Mouse (Mus musculus): Measurements from ENCODE around the gene Mosmo. TPM values are rescaled to one million over a fixed set of nuclear protein-coding genes. Genes with fewer than 3 reads are reported as not detected.

Gene Mosmo
- polyA plus RNA-seq, 1 experiment from 2014 or later, result 11.2 TPM

DNA sequence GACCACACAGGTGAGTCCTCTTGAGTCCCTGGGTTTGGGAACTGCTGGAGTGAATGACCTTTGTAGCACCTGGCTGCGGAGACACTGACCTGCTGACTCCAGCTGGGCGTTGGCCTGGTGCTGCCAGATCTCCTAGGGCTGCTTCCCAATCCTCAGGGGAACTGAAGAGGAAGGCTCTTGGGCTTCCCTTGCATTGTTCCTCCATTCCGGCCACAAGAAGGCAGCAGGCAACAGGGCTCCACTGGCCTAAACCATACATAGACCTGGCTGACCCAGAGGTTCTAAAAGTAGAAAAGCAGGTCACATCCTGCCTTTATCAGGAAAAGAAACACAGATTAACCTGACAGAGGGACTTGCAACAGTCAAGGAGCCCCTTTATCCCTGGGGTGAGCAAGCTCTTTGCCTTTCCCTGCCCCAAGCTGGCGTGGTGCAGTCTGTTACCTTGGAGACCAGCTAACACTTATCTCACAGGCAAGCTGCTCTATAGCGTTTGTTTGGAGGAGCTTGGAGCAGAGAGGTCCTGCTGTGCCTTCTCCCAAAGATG, 62.2 kb downstream of the Mosmo start:
- H3K27ac ChIP-seq (replicated peaks), result no peak overlapping the region
- no peak for ATAC-seq (ENCODE audit: low FRiP score)

DNA sequence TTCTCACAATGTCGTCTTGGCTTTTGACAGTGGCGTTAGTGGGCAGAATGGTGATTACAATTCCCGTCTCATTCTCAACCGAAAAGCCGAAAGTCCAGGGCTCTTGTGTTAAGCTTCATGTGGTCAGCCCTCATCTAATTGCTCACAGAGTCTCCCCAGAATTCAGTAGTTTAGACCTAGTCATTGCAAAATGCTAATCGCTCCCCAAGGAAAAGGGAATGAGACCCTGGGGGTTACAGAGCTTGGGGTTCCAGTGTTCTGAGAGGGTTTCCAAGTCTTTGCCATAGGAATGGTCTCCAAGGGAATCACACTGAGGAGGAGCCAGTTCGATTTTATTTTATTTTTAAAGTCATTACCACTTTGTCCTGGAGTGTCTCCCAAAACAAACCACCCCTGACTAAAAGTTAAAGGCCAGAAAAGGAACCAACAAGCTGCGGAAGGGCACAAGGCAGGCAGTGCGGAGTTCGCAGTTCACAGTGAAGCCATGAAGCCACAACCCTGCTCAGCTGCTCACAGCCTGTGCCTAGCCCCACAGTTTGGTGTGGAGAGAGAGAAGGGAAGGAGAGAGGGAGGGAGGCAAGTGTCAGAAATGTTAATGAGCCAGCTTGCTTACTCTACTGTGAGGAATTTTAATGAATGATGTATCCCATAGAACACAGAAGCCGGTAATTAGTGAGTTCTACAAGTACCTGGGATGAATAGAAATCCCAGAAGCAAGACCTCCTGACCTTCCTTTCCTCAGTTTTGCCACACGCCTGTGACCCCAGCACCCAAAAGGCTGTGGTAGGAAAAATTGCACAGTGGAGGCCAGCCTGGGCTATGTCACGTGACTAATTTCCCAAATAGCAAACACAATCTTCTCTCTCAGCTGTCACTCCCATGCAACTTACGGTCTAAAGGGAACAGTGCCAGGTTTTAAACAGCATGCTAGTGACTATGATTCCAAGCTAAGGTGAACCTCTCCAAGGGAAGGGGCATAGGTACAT, 66.2 kb downstream of the Mosmo start:
- WGBS, result 78% methylated on average over 14 of the region's 14 CpGs
- ATAC-seq (ENCODE audit: low FRiP score), result no peak
- Histone ChIP-seq H3K4me2 (no peak overlapping the region), H3K9ac (replicated peaks) (no peak overlapping the region), H3K4me3 (replicated peaks) (no peak overlapping the region), H3K4me1 (peaks cover 5% of the 10 kb centered on the region; the same call in 1 of the 2 replicates), H3K27me3 (replicated peaks) (no peaks in the 10 kb centered on the region), H3K36me3 (no peaks in the 10 kb centered on the region), H3K9me3 (replicated peaks) (no peaks in the 10 kb centered on the region), H3K27ac (replicated peaks) (no peak overlapping the region)

More for the DNA sequence above, 62.2 kb downstream of the Mosmo start:
- no peaks in the 10 kb centered on the region for H3K9me3 ChIP-seq (replicated peaks)
- no peak overlapping the region for H3K9ac ChIP-seq (replicated peaks)
- H3K4me2 ChIP-seq, result no peak overlapping the region
- peaks cover 5% of the 10 kb centered on the region; the same call in 1 of the 2 replicates for H3K4me1 ChIP-seq
- H3K4me3 ChIP-seq (replicated peaks), result no peak overlapping the region
- WGBS, result 19% methylated on average over 5 of the region's 5 CpGs
- no peaks in the 10 kb centered on the region for H3K36me3 ChIP-seq
- no peaks in the 10 kb centered on the region for H3K27me3 ChIP-seq (replicated peaks)

- Histone ChIP-seq H3K27me3 (replicated peaks) (no peaks in the 10 kb centered on the region), H3K4me3 (replicated peaks) (no peak overlapping the region), H3K36me3 (no peaks in the 10 kb centered on the region), H3K9me3 (replicated peaks) (no peaks in the 10 kb centered on the region), H3K9ac (replicated peaks) (no peak overlapping the region), H3K4me1 (peaks cover 3% of the 10 kb centered on the region; the same call in 1 of the 2 replicates), H3K27ac (replicated peaks) (no peak overlapping the region), H3K4me2 (no peak overlapping the region)
- 93% methylated on average over 6 of the region's 6 CpGs for WGBS
- no peak for ATAC-seq (ENCODE audit: low FRiP score)
These were observed 67.2 kb downstream of the Mosmo start for GRCm38 (mm10) chr7:120744606-120745005.

- Histone ChIP-seq H3K9me3 (replicated peaks) (no peaks in the 10 kb centered on the region), H3K4me1 (no peaks in the 10 kb centered on the region), H3K9ac (replicated peaks) (no peak overlapping the region), H3K4me2 (no peak overlapping the region), H3K4me3 (replicated peaks) (no peak overlapping the region), H3K27me3 (replicated peaks) (no peaks in the 10 kb centered on the region), H3K36me3 (no peaks in the 10 kb centered on the region), H3K27ac (replicated peaks) (no peak overlapping the region)
- no peak for ATAC-seq (ENCODE audit: low FRiP score)
- WGBS, result 83% methylated on average over 3 of the region's 3 CpGs
These were observed 68.6 kb downstream of the Mosmo start for GRCm38 (mm10) chr7:120746029-120746428.

GRCm38 (mm10) chr7:120746821-120747220, 69.4 kb downstream of the Mosmo start:
- H3K36me3 ChIP-seq, result no peaks in the 10 kb centered on the region
- 91% methylated on average over 5 of the region's 5 CpGs for WGBS

GRCm38 (mm10) chr7:120748478-120748877, 71.1 kb downstream of the Mosmo start:
- Histone ChIP-seq H3K4me3 (replicated peaks) (no peak overlapping the region), H3K4me1 (no peaks in the 10 kb centered on the region), H3K9ac (replicated peaks) (no peak overlapping the region), H3K36me3 (no peaks in the 10 kb centered on the region), H3K27me3 (replicated peaks) (no peaks in the 10 kb centered on the region), H3K4me2 (no peak overlapping the region), H3K27ac (replicated peaks) (no peak overlapping the region), H3K9me3 (replicated peaks) (no peaks in the 10 kb centered on the region)
- no peak for ATAC-seq (ENCODE audit: low FRiP score)

More at GRCm38 (mm10) chr7:120746821-120747220, 69.4 kb downstream of the Mosmo start:
- ATAC-seq (ENCODE audit: low FRiP score), result no peak
- no peak overlapping the region for H3K4me3 ChIP-seq (replicated peaks)
- H3K9ac ChIP-seq (replicated peaks), result no peak overlapping the region
- H3K4me1 ChIP-seq, result no peaks in the 10 kb centered on the region
- no peak overlapping the region for H3K4me2 ChIP-seq
- no peaks in the 10 kb centered on the region for H3K9me3 ChIP-seq (replicated peaks)
- H3K27ac ChIP-seq (replicated peaks), result no peak overlapping the region
- no peaks in the 10 kb centered on the region for H3K27me3 ChIP-seq (replicated peaks)

DNA sequence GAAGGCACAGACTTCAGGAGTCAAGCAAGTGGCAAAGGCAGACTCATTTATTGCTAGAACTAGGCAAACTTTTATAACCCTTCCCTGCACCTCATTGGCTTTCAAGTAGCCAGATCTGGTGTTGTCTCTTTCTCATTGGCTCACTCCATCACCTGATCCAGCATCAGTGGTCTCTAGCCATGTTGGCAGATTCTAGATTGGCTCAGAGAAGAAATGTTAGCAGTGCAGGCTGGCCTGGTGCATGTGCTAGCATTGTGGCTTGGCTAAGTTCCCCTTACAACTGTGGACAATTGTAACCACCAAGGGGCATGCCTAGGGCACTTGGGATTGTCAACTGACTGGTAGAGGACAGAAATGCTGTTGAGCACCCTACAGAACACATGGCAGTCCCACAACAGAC, 73.9 kb downstream of the Mosmo start:
- no peak for ATAC-seq (ENCODE audit: low FRiP score)
- H3K9ac ChIP-seq (replicated peaks), result no peak overlapping the region

GRCm38 (mm10) chr7:120751906-120752305, 74.5 kb downstream of the Mosmo start:
- Histone ChIP-seq H3K4me1 (no peaks in the 10 kb centered on the region), H3K36me3 (no peaks in the 10 kb centered on the region), H3K9ac (replicated peaks) (no peak overlapping the region), H3K27ac (replicated peaks) (no peak overlapping the region), H3K27me3 (replicated peaks) (no peaks in the 10 kb centered on the region), H3K4me3 (replicated peaks) (no peak overlapping the region), H3K4me2 (no peak overlapping the region), H3K9me3 (replicated peaks) (no peaks in the 10 kb centered on the region)
- no peak for ATAC-seq (ENCODE audit: low FRiP score)
- WGBS, result 87% methylated on average over 7 of the region's 7 CpGs

More for the DNA sequence above, 73.9 kb downstream of the Mosmo start:
- Histone ChIP-seq H3K36me3 (no peaks in the 10 kb centered on the region), H3K27ac (replicated peaks) (no peak overlapping the region), H3K9me3 (replicated peaks) (no peaks in the 10 kb centered on the region), H3K4me2 (no peak overlapping the region), H3K4me1 (no peaks in the 10 kb centered on the region), H3K4me3 (replicated peaks) (no peak overlapping the region), H3K27me3 (replicated peaks) (no peaks in the 10 kb centered on the region)

DNA sequence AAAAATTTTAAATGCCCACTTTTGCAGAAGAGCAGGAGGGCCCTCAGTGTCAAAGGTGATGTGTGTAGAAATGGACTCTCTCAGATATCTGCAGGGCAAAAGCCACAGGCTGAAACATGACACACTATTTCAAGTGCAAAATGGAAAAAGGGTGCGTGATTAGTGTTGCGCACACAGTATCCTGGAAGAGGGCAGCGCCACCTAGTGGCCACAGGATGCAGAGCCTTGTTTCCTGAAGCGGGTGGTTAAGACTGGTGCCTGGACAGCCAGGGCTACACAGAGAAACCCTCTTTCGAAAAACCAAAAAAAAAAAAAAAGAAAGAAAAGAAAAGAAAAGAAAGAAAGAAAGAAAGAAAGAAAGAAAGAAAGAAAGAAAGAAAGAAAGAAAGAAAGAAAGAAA, 77.3 kb downstream of the Mosmo start:
- Histone ChIP-seq H3K4me1 (no peaks in the 10 kb centered on the region), H3K4me3 (replicated peaks) (no peak overlapping the region), H3K27me3 (replicated peaks) (no peaks in the 10 kb centered on the region), H3K4me2 (no peak overlapping the region), H3K9me3 (replicated peaks) (no peaks in the 10 kb centered on the region), H3K36me3 (no peaks in the 10 kb centered on the region), H3K9ac (replicated peaks) (no peak overlapping the region), H3K27ac (replicated peaks) (no peak overlapping the region)
- 14% methylated on average over 5 of the region's 5 CpGs for WGBS
- ATAC-seq (ENCODE audit: low FRiP score), result peak; percentile 69; the same call in 1 of the 2 replicates

DNA sequence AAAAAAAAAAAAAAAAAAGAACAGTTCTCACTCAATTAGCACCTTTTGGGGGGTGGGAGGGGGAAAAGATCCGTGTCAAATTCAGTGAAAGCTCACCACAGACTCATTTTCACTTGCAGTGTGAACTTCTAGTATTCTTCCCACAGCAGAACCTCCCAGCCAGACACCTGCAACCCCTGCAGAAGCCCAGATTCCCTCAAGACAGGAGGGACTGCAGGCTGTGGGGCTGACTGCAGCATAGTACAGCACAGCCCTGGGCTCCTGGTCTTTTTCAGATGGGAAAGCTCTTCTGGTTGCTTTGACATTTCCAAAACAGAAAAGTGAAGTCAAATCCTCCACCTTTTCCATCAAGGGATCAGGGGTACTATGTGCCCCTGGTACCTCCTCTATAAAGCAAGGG, 90.0 kb downstream of the Mosmo start:
- no peak for ATAC-seq (ENCODE audit: low FRiP score)

DNA sequence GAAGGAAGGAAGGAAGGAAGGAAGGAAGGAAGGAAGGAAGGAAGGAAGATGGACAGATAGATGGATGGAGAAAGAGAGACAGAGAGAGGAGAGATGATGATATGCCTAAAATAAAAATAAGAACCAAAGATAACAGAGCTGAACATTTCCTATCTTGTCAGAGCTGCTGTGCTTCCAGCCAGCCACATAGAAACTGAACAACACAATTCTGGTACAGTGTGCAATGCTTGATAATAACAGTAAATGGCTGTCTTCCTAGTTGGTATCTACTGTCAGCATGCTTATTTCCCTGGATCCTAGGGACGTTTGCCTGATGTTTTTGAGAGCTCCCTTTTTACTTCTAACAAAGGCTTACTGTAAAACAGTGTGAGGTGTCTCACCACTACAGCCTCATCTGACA, 94.0 kb downstream of the Mosmo start:
- Histone ChIP-seq H3K9ac (replicated peaks) (no peak overlapping the region), H3K4me2 (no peak overlapping the region), H3K4me1 (no peaks in the 10 kb centered on the region), H3K36me3 (no peaks in the 10 kb centered on the region), H3K27ac (replicated peaks) (no peak overlapping the region), H3K4me3 (replicated peaks) (no peak overlapping the region), H3K9me3 (replicated peaks) (no peaks in the 10 kb centered on the region), H3K27me3 (replicated peaks) (no peaks in the 10 kb centered on the region)
- no peak for ATAC-seq (ENCODE audit: low FRiP score)
- 52% methylated on average over 1 of the region's 1 CpGs for WGBS

More for the DNA sequence above, 90.0 kb downstream of the Mosmo start:
- Histone ChIP-seq H3K9ac (replicated peaks) (no peak overlapping the region), H3K4me2 (no peak overlapping the region), H3K9me3 (replicated peaks) (no peaks in the 10 kb centered on the region), H3K27me3 (replicated peaks) (no peaks in the 10 kb centered on the region), H3K36me3 (no peaks in the 10 kb centered on the region), H3K4me3 (replicated peaks) (no peak overlapping the region), H3K27ac (replicated peaks) (no peak overlapping the region), H3K4me1 (no peaks in the 10 kb centered on the region)
- 0% methylated on average over 1 of the region's 1 CpGs for WGBS

DNA sequence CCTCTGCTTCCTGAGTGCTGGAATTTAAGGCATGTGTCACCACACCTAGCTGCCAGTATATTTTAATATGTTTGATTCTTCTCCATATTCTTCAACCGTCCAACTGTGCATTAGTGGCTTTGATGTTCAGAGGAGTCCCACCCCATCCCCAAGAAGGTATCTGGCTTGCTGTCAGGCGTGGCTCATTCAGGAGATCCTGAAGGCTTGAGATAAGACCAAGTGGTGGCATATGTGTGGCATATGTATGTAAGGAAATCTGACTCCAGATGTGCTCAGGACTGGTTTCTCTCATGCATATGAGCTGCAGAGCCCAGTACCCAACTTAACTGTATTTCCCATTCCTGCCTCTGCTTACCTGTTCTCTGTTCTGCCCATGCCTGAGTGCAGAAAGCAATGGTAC, 100.6 kb downstream of the Mosmo start:
- no peak for ATAC-seq (ENCODE audit: low FRiP score)
- 74% methylated on average over 2 of the region's 2 CpGs for WGBS
- no peak overlapping the region for H3K9ac ChIP-seq (replicated peaks)

More for the DNA sequence above, 100.6 kb downstream of the Mosmo start:
- Histone ChIP-seq H3K27me3 (replicated peaks) (no peaks in the 10 kb centered on the region), H3K4me1 (no peaks in the 10 kb centered on the region), H3K36me3 (no peaks in the 10 kb centered on the region), H3K9me3 (replicated peaks) (no peaks in the 10 kb centered on the region), H3K27ac (replicated peaks) (no peak overlapping the region), H3K4me3 (replicated peaks) (no peak overlapping the region), H3K4me2 (no peak overlapping the region)

Measured in neural tube, embryonic 15.5 days (tissue).